Mouse (Mus musculus) 3T3-L1 (cell line): ENCODE measurements around the gene Celf2.

Experiments used
- DNase-seq: peaks from one replicate; pipeline ENCODE4 v3.0.0-alpha.2; 2015; ENCODE audit warnings: low read depth, low spot score

Celf2 gene

DNA sequence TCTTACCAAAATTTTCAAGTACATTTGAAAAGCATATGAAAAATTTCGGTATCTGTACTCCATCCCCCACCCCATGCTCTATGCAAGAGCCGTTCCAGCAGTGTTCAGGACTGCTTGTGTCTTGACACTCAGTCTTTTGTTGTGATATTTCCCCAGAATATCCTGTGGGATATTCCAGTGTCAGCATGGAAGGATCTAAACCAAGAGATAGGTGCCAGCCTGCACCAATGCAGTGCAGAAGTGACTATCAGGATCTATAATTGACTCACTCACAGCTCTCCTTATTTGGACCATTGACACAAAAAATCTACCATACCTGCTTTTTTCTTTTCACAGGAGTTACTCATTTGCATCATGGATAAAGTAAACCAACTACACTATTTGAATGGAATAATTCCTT, 116.9 kb downstream of the Celf2 start:
- DNase-seq: no peak

DNA sequence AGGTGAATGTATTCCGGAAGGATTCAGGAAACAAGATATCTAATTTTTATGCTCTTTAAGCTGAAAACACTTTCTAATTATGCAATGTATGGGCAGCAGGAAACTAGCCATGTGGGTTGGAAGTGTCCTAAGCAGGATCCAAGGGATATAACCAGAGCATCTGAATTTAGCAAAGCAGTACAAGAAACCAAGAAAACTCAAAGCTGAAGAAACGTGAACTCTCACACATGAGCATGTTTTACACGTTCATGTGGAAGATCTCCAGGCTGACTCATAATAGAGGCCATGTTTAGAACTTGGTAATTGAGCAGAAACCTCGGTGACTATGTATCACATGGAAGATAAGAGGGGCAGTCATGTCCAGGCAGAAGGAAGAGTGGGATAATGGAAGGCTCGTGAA, 120.1 kb downstream of the Celf2 start:
- peak; percentile 17 for DNase-seq

DNA sequence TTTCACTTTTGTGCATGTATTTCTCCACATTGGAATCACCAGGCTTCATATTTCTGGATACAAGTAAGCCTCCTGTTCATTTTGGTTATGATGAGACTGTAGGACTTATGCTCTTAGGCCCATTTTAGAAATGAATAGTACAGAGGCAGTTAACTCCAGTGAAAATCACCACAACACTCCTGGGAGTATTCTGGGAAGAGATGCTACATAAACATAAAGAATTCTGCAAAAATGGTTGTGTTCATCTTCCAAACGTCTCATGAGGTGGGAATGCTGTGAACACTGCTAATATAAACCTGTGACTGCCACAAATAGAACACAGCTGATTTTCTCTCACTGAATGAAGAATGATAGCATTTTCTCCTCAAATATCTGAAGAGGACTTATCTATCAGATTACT, 130.6 kb downstream of the Celf2 start:
- DNase-seq: no peak

DNA sequence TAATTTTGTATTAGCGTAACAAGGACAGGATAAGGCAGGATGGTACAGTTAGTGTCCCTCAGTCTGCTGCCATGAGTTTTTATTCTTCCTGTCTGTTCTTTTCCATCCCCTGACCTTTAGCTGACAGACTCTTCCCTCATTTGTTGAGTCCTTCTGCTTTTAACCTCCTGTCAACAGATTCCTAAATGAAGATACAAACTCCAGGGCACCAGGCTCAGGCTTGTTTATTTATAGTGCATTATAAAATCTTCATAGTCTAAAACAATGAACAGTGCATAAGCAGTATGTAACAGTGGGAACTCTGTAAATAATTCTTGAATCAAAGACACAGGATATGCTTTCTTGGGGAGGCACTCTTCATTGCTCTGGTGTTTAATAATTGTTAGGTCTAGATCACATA, 131.5 kb downstream of the Celf2 start:
- no peak for DNase-seq

DNA sequence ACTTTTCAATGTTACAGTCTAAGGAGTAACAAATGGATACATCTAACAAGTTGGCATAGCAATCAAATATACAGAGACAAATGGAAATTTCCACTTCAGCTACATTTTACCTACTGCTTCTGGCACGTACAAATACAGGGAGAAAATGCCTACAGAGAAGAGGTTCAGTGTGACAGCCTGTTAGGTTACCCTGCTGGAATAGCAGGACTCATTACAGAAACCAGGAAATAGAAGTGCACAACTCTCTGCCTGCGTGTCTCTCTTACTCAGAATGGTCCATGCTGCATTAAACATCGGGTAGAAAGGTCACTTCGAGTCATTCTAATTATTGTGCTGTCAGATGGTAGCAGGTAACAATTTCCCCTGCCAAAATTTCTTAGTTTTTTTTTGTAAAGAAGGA, 141.6 kb downstream of the Celf2 start:
- no peak for DNase-seq

DNA sequence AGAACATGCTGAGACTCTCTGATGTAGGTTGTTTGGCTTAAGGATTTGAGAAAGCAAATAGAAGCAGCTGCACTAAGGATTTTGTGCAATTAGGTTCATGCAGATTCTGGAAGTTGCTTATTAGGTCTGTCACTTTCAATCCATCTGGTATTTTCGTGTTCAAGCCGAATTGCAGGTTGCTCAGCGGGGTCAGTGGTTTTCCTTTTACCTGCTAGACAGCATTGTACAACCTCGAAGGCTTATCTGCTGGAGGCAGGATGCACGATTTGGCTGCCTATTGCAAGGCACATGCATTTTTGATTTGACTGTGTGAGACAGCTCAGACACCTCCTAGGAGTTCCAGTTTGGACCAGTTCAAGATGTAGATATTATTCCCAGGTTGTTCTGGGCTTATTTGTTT, 149.8 kb downstream of the Celf2 start:
- no peak for DNase-seq

DNA sequence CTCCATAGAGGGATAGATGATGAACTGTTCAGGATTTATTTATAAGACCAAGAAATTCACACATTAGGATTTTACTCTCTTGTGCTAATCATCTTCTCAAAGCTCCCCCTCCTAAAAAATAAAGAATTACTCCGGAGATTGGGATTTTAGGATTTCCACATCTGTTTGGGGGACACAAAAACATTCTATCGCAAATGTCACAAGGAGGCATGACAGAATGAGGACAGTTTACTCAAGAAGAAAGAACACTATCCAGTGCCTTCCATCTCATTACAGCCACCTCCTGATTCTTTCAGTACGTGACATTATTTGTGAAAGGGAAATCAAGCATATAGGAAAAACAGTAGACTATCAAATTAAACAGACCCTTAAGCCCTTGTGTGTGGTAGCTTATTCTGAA, 150.5 kb downstream of the Celf2 start:
- DNase-seq: no peak

DNA sequence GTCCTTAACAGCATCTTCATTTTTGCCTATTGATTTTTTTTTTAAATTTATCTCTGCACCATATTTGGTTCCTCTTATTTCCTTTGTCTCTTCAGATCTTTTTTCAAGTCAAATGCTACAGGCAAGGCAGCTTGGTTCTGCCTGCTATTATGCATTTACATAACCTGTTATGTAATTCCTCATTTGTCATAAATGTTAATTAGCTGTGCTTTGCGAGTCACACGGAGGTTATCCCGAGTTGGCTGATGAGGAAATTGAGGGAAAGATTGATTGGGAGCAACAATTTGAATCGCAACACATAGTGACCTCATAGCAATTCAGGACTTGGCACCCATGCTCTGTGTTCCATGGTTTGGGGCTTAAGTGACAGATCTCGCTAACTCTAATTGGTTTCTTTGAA, 158.1 kb downstream of the Celf2 start:
- DNase-seq: no peak

DNA sequence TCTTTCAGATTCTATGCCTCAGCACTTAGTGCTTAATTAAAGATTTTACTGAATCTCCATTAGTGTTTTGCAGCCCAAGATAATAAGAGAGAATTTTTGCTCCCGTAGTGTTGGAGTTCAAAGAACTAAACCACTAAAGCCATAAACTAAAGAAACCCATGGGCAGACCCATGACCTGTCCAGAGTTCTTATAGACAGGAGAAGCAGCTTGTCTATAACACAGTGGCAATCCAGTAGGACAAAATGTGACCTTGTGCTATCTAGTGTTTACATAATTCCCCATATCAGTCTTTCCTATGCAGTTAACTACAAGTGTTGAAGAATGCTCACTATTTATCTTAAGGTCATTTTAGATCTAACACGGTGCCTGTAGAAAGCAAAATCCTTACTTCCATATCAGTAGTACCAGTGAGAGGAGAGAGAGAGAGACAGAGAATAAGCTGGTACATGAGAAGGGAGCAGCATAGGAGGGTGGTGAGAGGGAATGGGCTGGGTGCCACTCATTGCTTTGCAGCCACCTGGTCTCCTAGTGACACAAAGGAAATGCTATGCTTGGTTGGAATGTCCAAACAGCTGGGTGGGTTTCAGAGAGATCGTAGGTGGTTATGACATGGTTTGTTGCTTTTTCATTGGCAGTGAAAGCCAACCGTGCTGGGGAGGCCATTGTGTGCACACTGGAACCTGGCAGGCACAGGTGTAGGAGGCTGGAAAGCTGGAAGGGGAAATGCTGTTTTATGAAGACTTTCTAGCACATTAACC, 162.5 kb downstream of the Celf2 start:
- no peak for DNase-seq

DNA sequence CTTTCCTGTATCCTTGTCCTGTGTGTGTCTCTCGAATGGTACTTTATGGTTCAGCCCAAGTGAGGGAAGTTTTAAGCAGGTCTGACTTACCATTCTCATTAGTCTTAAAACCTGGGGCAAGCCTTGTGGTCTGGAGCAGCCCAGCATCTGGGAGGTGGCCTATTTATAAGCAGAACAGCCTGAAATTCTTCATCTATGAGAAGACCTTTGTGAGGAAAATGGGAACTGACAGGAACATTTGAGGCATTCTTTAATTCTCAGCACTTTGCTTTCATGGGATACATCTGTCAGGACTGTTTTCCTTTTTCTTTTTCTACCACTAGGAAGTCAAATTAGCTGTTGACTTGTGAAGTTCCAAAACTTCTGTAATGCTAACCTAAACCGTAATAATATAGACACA, 164.4 kb downstream of the Celf2 start:
- DNase-seq: no peak

DNA sequence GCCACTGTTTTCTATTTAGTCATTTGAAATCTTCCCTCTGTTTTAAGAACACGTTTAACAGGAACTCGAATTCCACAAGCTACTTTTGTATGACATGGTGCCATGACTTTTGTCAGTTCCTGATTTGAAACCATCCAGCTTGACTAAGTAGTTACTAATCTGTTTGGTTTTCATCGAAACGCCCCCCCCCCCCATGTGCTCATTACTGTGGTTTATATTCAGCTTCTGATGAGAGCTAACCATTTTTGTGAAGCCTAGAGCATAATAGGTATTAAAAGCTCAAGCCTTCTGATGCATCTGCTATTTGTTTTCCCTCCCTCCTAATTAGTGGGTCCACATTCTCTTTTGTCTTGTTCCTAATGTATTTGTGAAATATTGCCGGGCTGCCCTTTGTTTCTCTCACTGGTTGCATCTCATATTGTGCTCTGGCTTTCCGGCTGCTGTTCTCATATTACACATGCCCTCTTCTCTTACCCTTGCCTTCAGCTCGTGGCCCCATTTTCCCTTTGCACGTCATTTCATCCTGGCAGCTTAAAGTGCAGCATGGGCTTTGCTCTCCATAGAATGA, 166.4 kb downstream of the Celf2 start:
- DNase-seq: no peak

DNA sequence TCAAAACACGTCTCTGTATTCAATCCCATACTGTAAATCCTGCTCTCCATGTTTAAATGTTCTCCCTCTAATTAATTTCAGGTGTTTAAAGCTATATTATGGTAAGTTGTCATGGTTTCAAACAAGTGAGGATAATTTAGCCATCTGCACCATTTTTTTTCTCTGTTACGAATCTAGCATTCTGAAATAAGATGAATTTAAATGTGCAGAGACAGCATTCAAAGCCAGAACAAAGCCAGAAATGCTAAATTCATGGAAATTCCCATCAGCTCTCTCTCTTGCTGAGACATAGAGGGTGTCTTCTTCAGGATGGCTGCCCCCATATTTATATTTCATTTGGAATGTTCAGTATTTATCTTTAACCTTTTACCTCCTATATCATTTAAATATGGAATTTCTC, 174.5 kb downstream of the Celf2 start:
- no peak for DNase-seq

DNA sequence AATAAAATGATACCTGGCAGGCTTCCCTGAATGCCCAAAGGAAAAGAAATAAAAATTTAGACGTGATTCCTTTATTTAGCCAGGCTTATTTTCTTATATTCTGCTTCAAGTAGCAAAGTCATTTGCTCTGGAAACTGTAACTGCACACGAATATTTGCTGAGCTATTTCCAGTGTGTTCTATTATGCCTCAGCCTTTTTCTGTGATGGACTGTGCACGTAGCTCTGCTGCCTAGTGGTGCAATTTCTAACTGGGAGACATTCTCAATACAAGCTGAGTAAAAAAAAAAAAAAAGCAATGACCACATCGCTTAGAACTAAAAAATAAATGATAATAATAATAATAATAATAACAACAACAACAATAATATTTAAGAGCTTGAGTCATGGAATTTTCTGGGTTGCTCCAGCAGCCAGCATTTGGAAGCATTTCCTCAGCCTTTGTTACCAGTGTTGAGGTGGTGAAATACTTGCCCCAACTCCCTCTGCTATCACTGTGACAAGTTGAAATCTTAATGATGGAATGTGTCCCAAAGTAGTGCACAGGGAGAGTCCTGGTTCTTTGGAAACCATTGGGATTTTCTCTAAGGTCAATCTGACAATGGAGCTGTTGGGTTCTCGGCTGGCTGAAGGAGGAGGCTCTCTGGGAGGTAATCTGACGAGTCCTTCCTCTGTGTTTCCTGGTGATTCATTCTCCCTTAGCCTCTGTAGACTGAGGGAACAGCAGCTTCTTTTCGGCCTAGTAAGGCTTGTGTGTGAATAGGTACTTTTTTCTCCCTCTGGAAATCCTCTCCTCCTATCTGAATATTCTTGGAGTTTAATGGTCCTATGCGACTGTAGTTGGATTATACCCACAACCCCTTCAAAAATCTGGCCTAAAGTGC, 181.1 kb downstream of the Celf2 start:
- DNase-seq: no peak

DNA sequence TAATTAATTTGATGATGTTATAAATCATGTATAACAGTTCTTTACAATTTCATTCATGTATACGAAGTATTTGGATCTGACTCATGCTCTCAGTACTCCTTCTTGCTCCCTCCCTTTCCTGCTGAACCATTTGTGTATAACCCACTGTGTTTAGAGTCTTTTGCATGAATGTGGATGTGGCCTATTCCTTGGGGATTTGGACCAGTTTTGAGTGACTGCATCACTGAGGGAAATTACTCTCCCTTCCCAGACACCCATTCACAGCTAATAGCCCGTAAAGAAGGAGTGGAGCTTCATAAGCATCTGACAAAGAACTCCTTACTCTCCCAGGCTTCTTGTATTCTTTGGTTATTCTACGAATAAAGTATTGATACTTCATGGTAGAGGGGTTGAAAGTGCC, 189.6 kb downstream of the Celf2 start:
- DNase-seq: no peak

DNA sequence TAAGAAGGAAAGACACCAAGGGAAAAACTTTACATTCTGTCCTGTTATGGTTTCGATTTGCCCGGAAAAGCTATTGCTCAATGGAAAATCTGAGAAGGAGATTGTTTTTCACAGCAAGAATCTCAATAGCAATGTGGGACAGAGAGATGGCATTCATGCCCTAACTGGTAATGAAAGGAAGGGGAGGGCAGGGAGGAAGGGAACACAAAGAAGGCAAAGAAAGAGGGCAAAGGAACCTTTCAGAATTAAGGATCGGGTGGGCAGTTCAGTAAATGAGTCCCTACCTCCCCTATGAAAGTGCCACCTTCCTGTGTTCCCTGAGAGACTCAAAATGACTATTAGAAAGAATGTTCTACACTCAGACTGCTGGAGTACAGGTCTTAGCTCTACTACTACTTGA, 197.6 kb downstream of the Celf2 start:
- no peak for DNase-seq

DNA sequence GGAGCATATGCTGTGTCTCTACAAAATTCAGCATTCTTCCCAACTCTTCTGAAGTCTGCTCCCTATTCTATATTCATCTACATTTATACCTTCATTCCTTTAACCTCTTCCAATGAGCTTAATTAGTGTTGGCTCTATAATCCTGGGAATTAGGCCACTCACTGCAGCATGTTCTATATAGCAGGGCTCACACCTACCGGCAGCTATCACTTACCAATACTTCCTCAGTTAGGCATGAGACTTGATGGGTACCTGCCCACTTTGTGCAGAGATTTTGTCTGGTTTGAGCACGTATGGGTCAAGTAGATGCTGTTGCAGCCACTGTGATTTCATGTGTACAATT, 198.6 kb downstream of the Celf2 start:
- no peak for DNase-seq

DNA sequence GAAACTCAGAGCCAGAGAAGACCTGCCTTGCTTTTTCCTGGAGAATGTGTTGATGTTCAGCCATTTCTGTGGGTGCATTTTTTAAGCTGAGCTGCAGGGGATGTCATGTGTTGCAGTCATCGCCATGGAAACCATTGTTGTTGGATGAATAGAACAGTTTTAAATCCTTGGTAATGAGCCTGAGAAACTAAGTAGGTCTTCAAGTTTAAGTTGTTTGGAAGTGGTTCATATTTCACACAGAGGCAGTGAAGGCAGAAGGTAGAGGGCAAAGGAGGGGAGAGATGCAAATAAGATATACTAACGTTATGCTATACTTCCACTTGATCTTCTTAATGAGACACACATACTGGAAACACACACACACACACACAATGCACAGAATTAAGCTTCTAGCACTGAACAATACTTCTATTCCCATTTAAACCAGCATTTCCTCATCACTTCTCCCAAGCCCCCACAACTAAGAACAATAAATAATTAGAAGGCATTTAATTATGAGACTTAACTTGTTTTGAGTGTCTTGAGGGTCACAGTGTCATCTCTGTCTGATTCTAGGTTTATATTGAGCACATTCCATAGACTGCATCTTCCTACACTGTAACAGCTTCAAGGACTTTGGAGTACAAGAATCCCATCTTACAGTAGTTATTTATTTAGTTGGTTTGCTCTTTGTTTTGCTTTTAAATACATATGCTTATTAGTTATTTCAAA, 199.1 kb downstream of the Celf2 start:
- DNase-seq: peak; percentile 12

DNA sequence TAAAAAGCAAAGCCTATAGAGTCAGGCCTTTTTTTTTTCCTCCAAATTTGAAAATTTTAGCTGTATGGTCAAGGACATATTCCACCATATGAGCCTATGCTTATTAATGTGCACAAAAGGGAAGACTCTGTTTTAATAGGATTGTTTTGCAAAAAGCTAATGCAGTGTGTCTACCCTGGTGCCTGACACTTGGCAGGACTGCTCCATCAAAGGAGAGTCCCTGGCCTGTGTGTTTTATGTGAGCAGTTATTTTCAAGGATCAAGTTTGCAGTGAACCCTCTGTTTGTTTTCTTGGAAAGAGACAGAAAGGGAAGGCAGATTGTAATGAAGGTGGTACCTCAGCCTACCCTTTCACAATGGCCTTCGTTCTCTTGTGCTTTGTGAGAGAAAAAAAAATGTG, 200.0 kb downstream of the Celf2 start:
- DNase-seq: no peak

DNA sequence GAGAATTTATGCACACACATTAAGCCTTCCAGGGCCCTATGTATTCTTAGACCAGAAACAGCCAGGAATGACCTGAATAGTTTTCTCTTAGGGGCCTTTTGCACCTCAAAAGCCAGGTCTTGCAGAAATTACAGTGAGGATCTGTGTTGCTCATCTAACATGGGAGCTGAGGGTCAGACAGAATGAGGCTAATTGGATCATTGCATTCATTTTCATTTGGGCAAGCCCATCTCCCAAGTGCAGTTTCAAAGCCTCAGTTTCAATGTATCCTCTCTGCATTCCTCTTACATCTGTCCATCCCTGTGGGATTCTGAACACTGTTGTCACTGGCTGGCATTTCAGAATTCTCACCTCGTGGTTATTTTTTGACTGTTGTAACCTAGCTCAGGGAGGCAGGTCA, 200.6 kb downstream of the Celf2 start:
- DNase-seq: no peak

DNA sequence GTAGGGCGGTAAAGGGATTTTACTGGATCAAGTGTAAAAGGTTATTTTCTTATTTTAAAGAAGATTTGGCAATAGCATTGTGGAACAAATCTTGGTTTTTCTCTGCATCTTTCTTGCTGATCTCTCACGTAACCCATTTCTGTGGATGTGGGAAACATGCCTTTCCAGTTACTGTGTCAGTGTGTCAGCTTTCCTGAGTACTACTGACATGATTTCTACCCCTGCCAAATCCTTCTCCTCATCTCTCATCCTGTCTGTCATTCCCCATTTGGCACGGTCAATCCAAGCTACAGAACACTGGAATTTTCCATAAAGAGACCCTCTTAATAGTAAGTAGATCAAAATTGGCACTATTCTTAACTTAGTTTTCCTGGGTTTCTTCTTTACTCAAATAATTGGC, 221.9 kb downstream of the Celf2 start:
- DNase-seq: peak; percentile 75

DNA sequence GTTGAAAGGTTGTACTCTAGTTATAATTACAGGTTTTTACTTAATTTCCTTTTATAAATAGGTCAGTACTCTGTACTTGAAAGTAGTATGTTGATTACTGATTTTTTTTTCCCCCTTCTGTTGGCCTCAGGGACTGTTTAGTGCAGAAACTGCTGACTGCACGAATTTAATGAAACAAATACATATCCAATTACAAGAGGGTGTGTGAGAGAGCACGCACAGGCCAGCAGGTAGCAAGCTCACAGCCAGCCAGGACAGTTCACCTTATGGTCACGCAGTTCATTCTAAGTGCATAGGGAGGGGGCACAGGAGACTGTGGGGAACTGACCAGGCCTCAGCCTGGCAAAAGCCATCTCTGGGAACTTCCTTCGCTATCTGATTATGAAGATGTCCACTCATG, 236.1 kb downstream of the Celf2 start:
- no peak for DNase-seq

DNA sequence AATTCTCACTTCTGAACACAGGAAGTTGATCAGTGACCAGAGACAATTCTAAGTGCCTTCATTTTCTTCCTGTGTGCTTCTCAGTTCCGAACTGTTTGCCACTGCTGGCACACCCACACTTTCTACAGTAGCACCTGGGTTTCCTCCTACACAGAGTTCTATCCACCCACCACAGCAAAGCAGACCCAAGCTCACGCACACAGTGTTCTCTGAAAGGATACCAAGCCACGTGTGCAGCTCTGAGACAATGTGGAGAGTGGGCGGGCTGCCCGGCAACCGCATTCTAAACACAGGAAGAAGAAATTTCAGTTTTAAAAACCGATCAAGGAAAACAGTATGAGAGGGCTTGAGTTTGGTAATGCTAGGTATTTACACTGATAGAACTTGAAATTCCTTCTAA, 239.3 kb downstream of the Celf2 start:
- DNase-seq: peak; percentile 14
